Mouse (Mus musculus) frontal cortex, adult 2 months (tissue): ENCODE results near the gene Trak1. TPM values are rescaled to one million over a fixed set of nuclear protein-coding genes. Genes with fewer than 3 reads are reported as not detected.

Source experiments
- DNase-seq, 2 experiments: peaks; one replicate each; pipeline ENCODE4 v3.0.0; 2022; ENCODE audit warnings: low spot score in 1 of 2; ENCODE audit errors: extremely low spot score in 1 of 2
- polyA plus RNA-seq: library from polyadenylated mRNA; depleted of rRNA; stranded (reverse); fragments of >200 nt; gene quantifications from 2 replicates; pipeline ENCODE4 v1.2.3, GENCODE M21; 2012

Gene Trak1
- polyA plus RNA-seq, 1 experiment = 139 TPM

GRCm38 (mm10) chr9:121366135-121366863, 69.0 kb downstream of the Trak1 start:
- peak; percentile 66 to 75 for DNase-seq

GRCm38 (mm10) chr9:121366864-121367245, 69.6 kb downstream of the Trak1 start:
- DNase-seq = no peak

GRCm38 (mm10) chr9:121369573-121369972, 72.3 kb downstream of the Trak1 start:
- no peak for DNase-seq

GRCm38 (mm10) chr9:121371346-121371891, 74.1 kb downstream of the Trak1 start:
- peak in 1 of 2 experiments; percentile 79 for DNase-seq

GRCm38 (mm10) chr9:121371946-121372646, 74.8 kb downstream of the Trak1 start:
- DNase-seq = no peak

GRCm38 (mm10) chr9:121373107-121373506, 75.8 kb downstream of the Trak1 start:
- no peak for DNase-seq

GRCm38 (mm10) chr9:121373512-121373911, 76.2 kb downstream of the Trak1 start:
- no peak for DNase-seq

GRCm38 (mm10) chr9:121374076-121374863, 77.0 kb downstream of the Trak1 start:
- DNase-seq = peak in 1 of 2 experiments; percentile 66

- no peak for DNase-seq
Measured at GRCm38 (mm10) chr9:121374864-121375255, 77.6 kb downstream of the Trak1 start.

GRCm38 (mm10) chr9:121376094-121376493, 78.8 kb downstream of the Trak1 start:
- DNase-seq = no peak

GRCm38 (mm10) chr9:121380310-121380920, 83.1 kb downstream of the Trak1 start:
- no peak for DNase-seq

- DNase-seq = no peak
Measured at GRCm38 (mm10) chr9:121381678-121382297, 84.5 kb downstream of the Trak1 start.

- peak in 1 of 2 experiments; percentile 81 for DNase-seq
Measured at GRCm38 (mm10) chr9:121382568-121382967, 85.3 kb downstream of the Trak1 start.

GRCm38 (mm10) chr9:121383180-121383586, 85.9 kb downstream of the Trak1 start:
- DNase-seq = peak; percentile 75 to 86

- DNase-seq = peak in 1 of 2 experiments; percentile 72
Measured at GRCm38 (mm10) chr9:121384620-121385019, 87.3 kb downstream of the Trak1 start.

GRCm38 (mm10) chr9:121385091-121385748, 87.9 kb downstream of the Trak1 start:
- DNase-seq = peak; percentile 75 to 97

- no peak for DNase-seq
Measured at GRCm38 (mm10) chr9:121385749-121386350, 88.5 kb downstream of the Trak1 start.

GRCm38 (mm10) chr9:121387539-121388272, 90.4 kb downstream of the Trak1 start:
- DNase-seq = peak; percentile 86 to 90
